In genomic region chr1:171796185-171796584, GRCm38 (mm10) we compare ENCODE assay signal across 27 mouse cellular contexts. TPM values are rescaled to one million over a fixed set of nuclear protein-coding genes. Genes with fewer than 3 reads are reported as not detected.
DNase-seq lines count a peak whose midpoint lies in the region; ATAC-seq lines count a peak whose summit lies in the region.
"Had no signal": no experiment of that assay in that cellular context is flagged by ENCODE, and none has a peak within 500 bp of the region (broad histone marks: within the 10 kb centered on the region; RNA-seq: fewer than 3 reads in every experiment).

No protein-coding gene starts in this region.

- H3K4me3 ChIP-seq in embryonic facial prominence, embryonic 14.5 days (ENCODE audit: low read depth, low read length) = no peak overlapping the region
- no peak overlapping the region for H3K4me3 ChIP-seq in embryonic facial prominence, embryonic 10.5 days
- H3K4me3 ChIP-seq: embryonic facial prominence, embryonic 15.5 days; gastrocnemius, adult 2 months; heart, embryonic 13.5 days had no signal

- no peak overlapping the region for H3K27ac ChIP-seq in embryonic facial prominence, embryonic 14.5 days (replicated peaks; ENCODE audit: low read depth, low read length)
- H3K27ac ChIP-seq in embryonic facial prominence, embryonic 10.5 days (replicated peaks) = no peak overlapping the region
- H3K27ac ChIP-seq: embryonic facial prominence, embryonic 15.5 days; gastrocnemius, adult 2 months; heart, embryonic 13.5 days; hindbrain, embryonic 14.5 days; hindbrain, postnatal 0 days had no signal

- no peak for ATAC-seq in embryonic facial prominence, embryonic 14.5 days (ENCODE audit: low read depth)
- peak; percentile 49; the same call in 1 of the 2 replicates for ATAC-seq in megakaryocyte progenitor cell, adult 5-6 weeks (replicated peaks; ENCODE audit: poor library complexity)
- no peak for ATAC-seq in cerebellum, adult (ENCODE audit: insufficient number of reproducible peaks, low FRiP score, low TSS enrichment)
- ATAC-seq: activated CD4-positive, CD25-positive, alpha-beta regulatory T cell, adult 4 months; forebrain, embryonic 14.5 days; forebrain, postnatal 0 days; hindbrain, postnatal 0 days; intestine, postnatal 0 days had no signal

- H3K4me1 ChIP-seq in embryonic facial prominence, embryonic 14.5 days (ENCODE audit: control insufficient read depth, insufficient read depth, low read length) = no peaks in the 10 kb centered on the region
- H3K4me1 ChIP-seq in embryonic facial prominence, embryonic 10.5 days = no peaks in the 10 kb centered on the region
- H3K4me1 ChIP-seq: embryonic facial prominence, embryonic 15.5 days; heart, embryonic 13.5 days had no signal

- no peaks in the 10 kb centered on the region for H3K9me3 ChIP-seq in embryonic facial prominence, embryonic 14.5 days (ENCODE audit: control insufficient read depth, low read length)
- no peaks in the 10 kb centered on the region for H3K9me3 ChIP-seq in embryonic facial prominence, embryonic 10.5 days
- H3K9me3 ChIP-seq: embryonic facial prominence, embryonic 15.5 days had no signal

- no peaks in the 10 kb centered on the region for H3K36me3 ChIP-seq in embryonic facial prominence, embryonic 14.5 days (ENCODE audit: control insufficient read depth, insufficient read depth, low read length)
- H3K36me3 ChIP-seq in embryonic facial prominence, embryonic 10.5 days (replicated peaks) = no peaks in the 10 kb centered on the region
- H3K36me3 ChIP-seq: embryonic facial prominence, embryonic 15.5 days; G1E; heart, embryonic 13.5 days had no signal

- DNase-seq in embryonic facial prominence, embryonic 14.5 days (ENCODE audit: low spot score) = peak; percentile 3
- no peak for DNase-seq in embryonic facial prominence, embryonic 10.5 days (ENCODE audit: low spot score)
- peak; percentile 1 for DNase-seq in Muller cell, postnatal 12 days (ENCODE audit: inconsistent ontology term)
- no peak for DNase-seq in layer of hippocampus, adult 9-10 months (ENCODE audit: low spot score)
- DNase-seq: adrenal gland, adult 8-10 months; adrenal gland, postnatal 25 days; cerebellum, adult 18-20 months; cerebellum, adult 9-10 months; cerebellum, postnatal 14 days; embryo, embryonic 11 days; forebrain, postnatal 0 days; gastrocnemius, adult 2 months; gastrocnemius, postnatal 14 days; heart, adult 18-20 months; heart, postnatal 14 days; heart, postnatal 4 days had no signal

- H3K9ac ChIP-seq in embryonic facial prominence, embryonic 14.5 days (ENCODE audit: low read depth, low read length) = no peak overlapping the region
- H3K9ac ChIP-seq: embryonic facial prominence, embryonic 15.5 days; forebrain, postnatal 0 days; heart, embryonic 13.5 days; hindbrain, embryonic 14.5 days had no signal

- WGBS in embryonic facial prominence, embryonic 14.5 days = 65% methylated on average over 2 of the region's 2 CpGs
- WGBS in embryonic facial prominence, embryonic 10.5 days = 65% methylated on average over 2 of the region's 2 CpGs

- no peaks in the 10 kb centered on the region for H3K27me3 ChIP-seq in embryonic facial prominence, embryonic 14.5 days (replicated peaks; ENCODE audit: control insufficient read depth, insufficient read depth, low read length)
- no peaks in the 10 kb centered on the region for H3K27me3 ChIP-seq in embryonic facial prominence, embryonic 10.5 days (replicated peaks; ENCODE audit: low read depth, poor library complexity, severe bottlenecking)
- H3K27me3 ChIP-seq: CH12.LX; embryonic facial prominence, embryonic 15.5 days; heart, embryonic 13.5 days had no signal

- H3K4me2 ChIP-seq in embryonic facial prominence, embryonic 14.5 days (ENCODE audit: low read depth, low read length) = no peak overlapping the region
- H3K4me2 ChIP-seq: embryonic facial prominence, embryonic 15.5 days; heart, embryonic 13.5 days; hindbrain, embryonic 14.5 days had no signal

RNA-seq across cellular contexts. Expression of gene Slamf1, which starts 29.3 kb away (rescaled TPM):
- 0.07 and 0.17 TPM in 2 replicates for polyA plus RNA-seq in embryonic facial prominence, embryonic 14.5 days (2014; fragmentation: Nextera tagmentation; extraction: Ambion mirVana)
- polyA plus RNA-seq in embryonic facial prominence, embryonic 10.5 days (2016; fragmentation: Nextera tagmentation; extraction: Ambion mirVana) = 0.15 and 0.17 TPM in 2 replicates
- total RNA-seq in megakaryocyte progenitor cell, adult 5-6 weeks (2015) = 0.73 and 0.77 TPM in 2 replicates
- 0.29 and 0.41 TPM in 2 replicates for total RNA-seq in megakaryocyte progenitor cell, adult 5-6 weeks (2017)
- total RNA-seq: adrenal gland, postnatal 25 days; gastrocnemius, adult 2 months; gastrocnemius, postnatal 14 days had no signal
- polyA plus RNA-seq: G1E; intestine, postnatal 0 days had no signal

RNA-seq across cellular contexts. Expression of gene Cd84, which starts 43.3 kb away (rescaled TPM):
- polyA plus RNA-seq in embryonic facial prominence, embryonic 14.5 days (2014; fragmentation: Nextera tagmentation; extraction: Ambion mirVana) = 2.6 and 3.0 TPM in 2 replicates
- 0.31 and 0.65 TPM in 2 replicates for polyA plus RNA-seq in embryonic facial prominence, embryonic 10.5 days (2016; fragmentation: Nextera tagmentation; extraction: Ambion mirVana)
- 34.0 and 36.0 TPM in 2 replicates for total RNA-seq in megakaryocyte progenitor cell, adult 5-6 weeks (2015)
- 47.9 and 55.2 TPM in 2 replicates for total RNA-seq in megakaryocyte progenitor cell, adult 5-6 weeks (2017)
- polyA plus RNA-seq: G1E had no signal

Comparison
In these comparisons a context has a peak if more than half of its experiments do, and no peak if none do; other contexts are left out.
1. DNase-seq: peak in embryonic facial prominence, embryonic 14.5 days (single experiment) and Muller cell, postnatal 12 days (single experiment); none in embryonic facial prominence, embryonic 10.5 days (single experiment) and layer of hippocampus, adult 9-10 months (single experiment).